25 mouse cellular contexts compared by ENCODE assay signal in genomic region chr16:15359110-15359782, GRCm38 (mm10). TPM values are rescaled to one million over a fixed set of nuclear protein-coding genes. Genes with fewer than 3 reads are reported as not detected.
"Had no signal": no experiment of that assay in that cellular context is flagged by ENCODE, and none has a peak within 500 bp of the region (broad histone marks: within the 10 kb centered on the region; RNA-seq: fewer than 3 reads in every experiment).

No protein-coding gene starts in this region.

- H3K9ac ChIP-seq: liver, embryonic 14.5 days; liver, postnatal 0 days had no signal

- ATAC-seq: hindbrain, postnatal 0 days; inflammation-experienced regulatory T-cells, adult 6 months; intestine, postnatal 0 days; liver, postnatal 0 days had no signal

- DNase-seq: kidney, adult 2 months; kidney, postnatal 25 days; layer of hippocampus, adult 9-11 months; liver, postnatal 0 days; midbrain, embryonic 14.5 days; thymus, adult 2 months; thymus, postnatal 25 days had no signal

- H3K27ac ChIP-seq: hindbrain, postnatal 0 days; kidney, postnatal 0 days; layer of hippocampus, adult 2 months; liver, embryonic 14.5 days; stomach, postnatal 0 days had no signal

- H3K4me2 ChIP-seq: liver, embryonic 11.5 days; midbrain, embryonic 11.5 days had no signal

- H3K4me3 ChIP-seq: layer of hippocampus, adult 2 months had no signal

RNA-seq across cellular contexts. Expression of gene Gm21897, which starts 42.0 kb away (rescaled TPM):
- polyA plus RNA-seq: hindbrain, postnatal 0 days; inflammation-experienced regulatory T-cells, adult 6 months; intestine, postnatal 0 days; kidney, adult 2 months; kidney, embryonic 14.5 days; kidney, postnatal 0 days; large intestine, adult 2 months; limb, embryonic 11.5 days; liver, embryonic 11.5 days; liver, embryonic 14.5 days; liver, postnatal 0 days; midbrain, embryonic 11.5 days; midbrain, embryonic 14.5 days; midbrain, postnatal 0 days; neural tube, embryonic 11.5 days; neural tube, embryonic 14.5 days; small intestine, adult 2 months; spleen, adult 2 months; stomach, embryonic 14.5 days; stomach, postnatal 0 days; thymus, adult 2 months had no signal
